Mouse (Mus musculus) macrophage (primary cell): ENCODE data around the gene Ninl. TPM values are rescaled to one million over a fixed set of nuclear protein-coding genes. Genes with fewer than 3 reads are reported as not detected.
A peak's percentile ranks its signal among the peaks of the same experiment; 100 is the strongest.

ENCODE experiments used
- H3K27ac ChIP-seq: fragments of 350-480 bp; formaldehyde crosslinking; 2 replicates; pipeline ENCODE4 v1.9.0; 2021
- H3K36me3 ChIP-seq: fragments of 350-480 bp; formaldehyde crosslinking; 2 replicates; pipeline ENCODE4 v1.9.0; 2021; ENCODE audit errors: inconsistent target
- H3K4me3 ChIP-seq: fragments of 350-480 bp; formaldehyde crosslinking; 2 replicates; pipeline ENCODE4 v1.9.0; 2021; ENCODE audit errors: inconsistent target
- H3K79me2 ChIP-seq: fragments of 350-480 bp; formaldehyde crosslinking; 2 replicates; pipeline ENCODE4 v1.9.0; 2021; ENCODE audit errors: inconsistent target
- WGBS: methylation state at CpG from one replicate; pipeline ENCODE4 v1.1.7; 2026; ENCODE audit warnings: inconsistent platforms; ENCODE audit not compliant: missing documents; 5-methylcytosine and 5-hydroxymethylcytosine counted together
- polyA plus RNA-seq: library from polyadenylated mRNA; stranded (reverse); fragments of 250-400 nt; gene quantifications from 3 replicates; pipeline ENCODE4 v1.2.4, GENCODE M21; 2018; ENCODE audit warnings: inconsistent platforms
- total RNA-seq, 78 experiments: library from RNA; depleted of rRNA; stranded (reverse); fragments of 250-400 nt; gene quantifications; 1 replicate in 9 of 78; 2 replicates in 24 of 78; 3 replicates in 43 of 78; 4 replicates in 2 of 78; pipeline ENCODE4 v1.2.4; 2018; ENCODE audit warnings: inconsistent platforms in 56 of 78

The Ninl gene
- 10 to 100 TPM in 1 of 26 experiments, 1 to 10 TPM in 25; 1.0 to 10.1 (median 4.1) TPM for total RNA-seq (2018; cell fraction: chromatin; rRNA removed)
- 1 to 10 TPM in 3 of 26 experiments, under 1 TPM in 23; 0.27 to 1.4 (median 0.68) TPM for total RNA-seq (2018; cell fraction: cytosol; rRNA removed)
- total RNA-seq (2018; cell fraction: nucleus; rRNA removed) = 1 to 10 TPM in 21 of 26 experiments, under 1 TPM in 5; 0.60 to 4.2 (median 1.7) TPM
- 0.66 to 1.2 TPM (median 0.89 TPM) in 3 replicates for polyA plus RNA-seq

GRCm38 (mm10) chr2:151039232-151039695 lies at the start of gene Ninl, which contains the start of gene Nanp:
Gene Ninl, minus strand, starts transcription at chr2:151039382.
Gene Nanp, minus strand, starts transcription at chr2:151039398.
- Histone ChIP-seq H3K4me3 (peak within 1 kb of the TSS; percentile 65), H3K27ac (peak within 1 kb of the TSS; percentile 25; the same call in 1 of the 2 replicates), H3K36me3 (no peaks in the 10 kb centered on the region), H3K79me2 (peaks cover 46% of the 10 kb centered on the region)
- WGBS = 2% methylated on average over 34 of the region's 34 CpGs

- no peaks in the 10 kb centered on the region for H3K79me2 ChIP-seq
- 67% methylated on average over 1 of the region's 1 CpGs for WGBS
- H3K4me3 ChIP-seq = no peak overlapping the region
- H3K36me3 ChIP-seq = no peaks in the 10 kb centered on the region
- no peak overlapping the region for H3K27ac ChIP-seq
Measured at GRCm38 (mm10) chr2:151056637-151057036, 17.5 kb upstream of the Ninl start.

- no peaks in the 10 kb centered on the region for H3K36me3 ChIP-seq
- H3K4me3 ChIP-seq = no peak overlapping the region
- H3K27ac ChIP-seq = no peak overlapping the region
- WGBS = 100% methylated on average over 1 of the region's 1 CpGs
- peaks cover 35% of the 10 kb centered on the region for H3K79me2 ChIP-seq
Measured at GRCm38 (mm10) chr2:151040411-151040810, 1.2 kb upstream of the Ninl start.

- Histone ChIP-seq H3K36me3 (no peaks in the 10 kb centered on the region), H3K79me2 (peaks cover 41% of the 10 kb centered on the region), H3K27ac (0 out of 2 replicates have a peak overlapping the region, but pooled peaks have one; percentile 19), H3K4me3 (peak overlapping the region; percentile 65)
- WGBS = 48% methylated on average over 8 of the region's 8 CpGs
Measured at GRCm38 (mm10) chr2:151039726-151040125, 544 bp upstream of the Ninl start.

GRCm38 (mm10) chr2:151038811-151039222 lies 365 bp downstream of the Ninl start:
- Histone ChIP-seq H3K36me3 (no peaks in the 10 kb centered on the region), H3K4me3 (peak overlapping the region; percentile 65), H3K79me2 (peaks cover 50% of the 10 kb centered on the region), H3K27ac (peak overlapping the region; percentile 25; the same call in 1 of the 2 replicates)
- 3% methylated on average over 30 of the region's 30 CpGs for WGBS

GRCm38 (mm10) chr2:151037876-151038552 lies 1.2 kb downstream of the Ninl start:
- Histone ChIP-seq H3K36me3 (no peaks in the 10 kb centered on the region), H3K79me2 (peaks cover 59% of the 10 kb centered on the region), H3K27ac (no peak overlapping the region), H3K4me3 (peak overlapping the region; percentile 65)
- WGBS = 49% methylated on average over 18 of the region's 18 CpGs

GRCm38 (mm10) chr2:151037292-151037691 lies 1.9 kb downstream of the Ninl start:
- no peak overlapping the region for H3K4me3 ChIP-seq
- no peaks in the 10 kb centered on the region for H3K36me3 ChIP-seq
- no peak overlapping the region for H3K27ac ChIP-seq
- peaks cover 66% of the 10 kb centered on the region for H3K79me2 ChIP-seq
- 78% methylated on average over 1 of the region's 1 CpGs for WGBS

GRCm38 (mm10) chr2:151036721-151037120 lies 2.5 kb downstream of the Ninl start:
- no peak overlapping the region for H3K27ac ChIP-seq
- no peaks in the 10 kb centered on the region for H3K36me3 ChIP-seq
- H3K4me3 ChIP-seq = no peak overlapping the region
- H3K79me2 ChIP-seq = peaks cover 69% of the 10 kb centered on the region
- 93% methylated on average over 2 of the region's 2 CpGs for WGBS

GRCm38 (mm10) chr2:151034435-151034834 lies 4.7 kb downstream of the Ninl start:
- no peaks in the 10 kb centered on the region for H3K36me3 ChIP-seq
- no peak overlapping the region for H3K27ac ChIP-seq
- peaks cover 69% of the 10 kb centered on the region for H3K79me2 ChIP-seq
- WGBS = 79% methylated on average over 3 of the region's 3 CpGs
- H3K4me3 ChIP-seq = no peak overlapping the region

GRCm38 (mm10) chr2:151021158-151021557 lies 18.0 kb downstream of the Ninl start:
- no peak overlapping the region for H3K4me3 ChIP-seq
- H3K27ac ChIP-seq = no peak overlapping the region
- no peaks in the 10 kb centered on the region for H3K36me3 ChIP-seq
- 91% methylated on average over 10 of the region's 10 CpGs for WGBS
- no peaks in the 10 kb centered on the region for H3K79me2 ChIP-seq

GRCm38 (mm10) chr2:151015316-151015715 lies 23.9 kb downstream of the Ninl start:
- 29% methylated on average over 2 of the region's 2 CpGs for WGBS

GRCm38 (mm10) chr2:151011273-151011672 lies 27.9 kb downstream of the Ninl start:
- WGBS = 50% methylated on average over 1 of the region's 1 CpGs
- Histone ChIP-seq H3K27ac (no peak overlapping the region), H3K36me3 (no peaks in the 10 kb centered on the region), H3K4me3 (no peak overlapping the region), H3K79me2 (no peaks in the 10 kb centered on the region)

More at GRCm38 (mm10) chr2:151015316-151015715, 23.9 kb downstream of the Ninl start:
- Histone ChIP-seq H3K4me3 (no peak overlapping the region), H3K27ac (no peak overlapping the region), H3K79me2 (no peaks in the 10 kb centered on the region), H3K36me3 (no peaks in the 10 kb centered on the region)

GRCm38 (mm10) chr2:151009515-151010085 lies 29.6 kb downstream of the Ninl start:
- H3K36me3 ChIP-seq = no peaks in the 10 kb centered on the region
- H3K79me2 ChIP-seq = no peaks in the 10 kb centered on the region
- no peak overlapping the region for H3K27ac ChIP-seq
- no peak overlapping the region for H3K4me3 ChIP-seq
- 89% methylated on average over 1 of the region's 1 CpGs for WGBS

- under 1% methylated on average over 57 of the region's 57 CpGs for WGBS
- Histone ChIP-seq H3K36me3 (no peaks in the 10 kb centered on the region), H3K27ac (no peak overlapping the region), H3K79me2 (no peaks in the 10 kb centered on the region), H3K4me3 (peak overlapping the region; percentile 22)
Measured at GRCm38 (mm10) chr2:151008939-151009509, 30.2 kb downstream of the Ninl start.
